Mouse (Mus musculus) CH12.LX (cell line): ENCODE data around the gene Kat14. TPM values are rescaled to one million over a fixed set of nuclear protein-coding genes. Genes with fewer than 3 reads are reported as not detected.

Experiments
- DNase-seq: peaks from one replicate; pipeline ENCODE4 v3.0.0-alpha.2; 2013; ENCODE audit errors: extremely low read depth
- H3K27ac ChIP-seq: 2 replicates; pipeline ENCODE4 v1.5.1; 2012; ENCODE audit warnings: low read depth, mild to moderate bottlenecking, control low read depth, moderate library complexity; ENCODE audit not compliant: insufficient read depth
- H3K27me3 ChIP-seq: replicated peaks from 2 replicates; pipeline ENCODE3; 2012; ENCODE audit warnings: inconsistent platforms
- H3K36me3 ChIP-seq, 2 experiments: replicated peaks in 1 of 2; 2 replicates each; pipeline versions ENCODE3 to v1.6.1; 2012; ENCODE audit warnings: inconsistent platforms in 1 of 2, low read length in 1 of 2, mild to moderate bottlenecking in 1 of 2, mixed read lengths in 1 of 2, moderate library complexity in 1 of 2; ENCODE audit not compliant: control insufficient read depth in 1 of 2, insufficient read depth in 1 of 2
- H3K4me1 ChIP-seq, 2 experiments: 2 replicates each; pipeline ENCODE4 v1.6.1; 2012; ENCODE audit warnings: inconsistent platforms in 1 of 2, moderate library complexity in 1 of 2; ENCODE audit not compliant: insufficient read depth in 2 of 2, control insufficient read depth in 1 of 2
- H3K4me2 ChIP-seq: 2 replicates; pipeline ENCODE4 v1.6.1; 2012; ENCODE audit warnings: low read depth, mild to moderate bottlenecking, control low read depth; ENCODE audit not compliant: poor library complexity, insufficient read depth, severe bottlenecking
- H3K4me3 ChIP-seq, 3 experiments: fragments of 150-350 bp in 1 of 3; sonication (generic) in 1 of 3; replicated peaks in 1 of 3; 2 replicates each; pipeline versions ENCODE3 to v1.5.1; 2011 to 2012; ENCODE audit warnings: low read depth in 2 of 3, low read length in 2 of 3, mild to moderate bottlenecking in 2 of 3, moderate library complexity in 2 of 3, control low read depth in 1 of 3, improper control_type of control experiment in 1 of 3, inconsistent platforms in 1 of 3, mixed read lengths in 1 of 3; ENCODE audit not compliant: poor library complexity in 1 of 3
- H3K79me2 ChIP-seq: replicated peaks from 2 replicates; pipeline ENCODE4 v1.6.1; 2012; ENCODE audit warnings: mild to moderate bottlenecking, moderate library complexity; ENCODE audit not compliant: control insufficient read depth, poor library complexity, insufficient read depth, severe bottlenecking; ENCODE audit errors: extremely low read depth
- H3K9ac ChIP-seq: 2 replicates; pipeline ENCODE4 v1.6.1; 2012; ENCODE audit warnings: low read depth, mild to moderate bottlenecking, control low read depth, moderate library complexity; ENCODE audit not compliant: insufficient read depth
- H3K9me3 ChIP-seq: replicated peaks from 2 replicates; pipeline ENCODE3; 2012; ENCODE audit warnings: low read length, inconsistent platforms, mixed read lengths
- CHD1 ChIP-seq: IDR thresholded peaks from 2 replicates; pipeline ENCODE4 v1.6.1; 2012; ENCODE audit warnings: low read depth, low read length, improper control_type of control experiment, inconsistent platforms
- CHD2 ChIP-seq: IDR thresholded peaks from 2 replicates; pipeline ENCODE4 v1.6.1; 2011; ENCODE audit warnings: low read length, improper control_type of control experiment
- CTCF ChIP-seq, 2 experiments: IDR thresholded peaks in 1 of 2; conservative IDR thresholded peaks in 1 of 2; 2 replicates each; pipeline ENCODE4 v1.5.1; 2011 to 2012; ENCODE audit warnings: low read depth in 2 of 2, low read length in 2 of 2, improper control_type of control experiment in 1 of 2, inconsistent platforms in 1 of 2, mild to moderate bottlenecking in 1 of 2, moderate library complexity in 1 of 2
- E2F4 ChIP-seq: IDR thresholded peaks from 2 replicates; pipeline ENCODE4 v1.6.1; 2011; ENCODE audit warnings: low read depth, low read length, improper control_type of control experiment; ENCODE audit not compliant: insufficient replicate concordance
- ETS1 ChIP-seq: conservative IDR thresholded peaks from 2 replicates; pipeline ENCODE4 v1.6.1; 2012; ENCODE audit warnings: low read depth, mild to moderate bottlenecking, inconsistent platforms, low read length, improper control_type of control experiment, moderate library complexity
- GABPA ChIP-seq: IDR thresholded peaks from 2 replicates; pipeline ENCODE4 v1.6.1; 2012; ENCODE audit warnings: low read depth, low read length, improper control_type of control experiment, inconsistent platforms; ENCODE audit not compliant: insufficient replicate concordance
- HCFC1 ChIP-seq: IDR thresholded peaks from 2 replicates; pipeline ENCODE4 v1.6.1; 2012; ENCODE audit warnings: low read depth, mild to moderate bottlenecking, inconsistent platforms, low read length, improper control_type of control experiment
- IRF4 ChIP-seq: IDR thresholded peaks from 2 replicates; pipeline ENCODE4 v1.6.1; 2014; ENCODE audit warnings: low read depth, mild to moderate bottlenecking, inconsistent platforms, low read length, improper control_type of control experiment
- JUN ChIP-seq: IDR thresholded peaks from 2 replicates; pipeline ENCODE4 v1.6.1; 2011; ENCODE audit warnings: low read depth, mild to moderate bottlenecking, low read length, improper control_type of control experiment, moderate library complexity; ENCODE audit not compliant: insufficient read depth
- MAFK ChIP-seq: IDR thresholded peaks from 2 replicates; pipeline ENCODE4 v1.6.1; 2011; ENCODE audit warnings: low read length, improper control_type of control experiment; ENCODE audit not compliant: insufficient replicate concordance
- PAX5 ChIP-seq: IDR thresholded peaks from 2 replicates; pipeline ENCODE4 v1.6.1; 2012; ENCODE audit warnings: low read length, inconsistent platforms, mixed read lengths
- POLR2A ChIP-seq: IDR thresholded peaks from 2 replicates; pipeline ENCODE4 v1.6.1; 2011; ENCODE audit warnings: low read depth, mild to moderate bottlenecking, improper control_type of control experiment, low read length
- RAD21 ChIP-seq: IDR thresholded peaks from 2 replicates; pipeline ENCODE4 v1.6.1; 2011; ENCODE audit warnings: low read depth, mild to moderate bottlenecking, low read length, improper control_type of control experiment, moderate library complexity
- TBP ChIP-seq: conservative IDR thresholded peaks from 2 replicates; pipeline ENCODE4 v1.6.1; 2011; ENCODE audit warnings: low read depth, low read length, improper control_type of control experiment
- UBTF ChIP-seq: IDR thresholded peaks from 2 replicates; pipeline ENCODE4 v1.6.1; 2012; ENCODE audit warnings: low read depth, mild to moderate bottlenecking, inconsistent platforms, low read length, improper control_type of control experiment, moderate library complexity
- USF2 ChIP-seq: conservative IDR thresholded peaks from 2 replicates; pipeline ENCODE4 v1.6.1; 2011; ENCODE audit warnings: low read depth, low read length, improper control_type of control experiment
- ZMIZ1 ChIP-seq: IDR thresholded peaks from 2 replicates; pipeline ENCODE4 v1.6.1; 2012; ENCODE audit warnings: low read depth, mild to moderate bottlenecking, inconsistent platforms, low read length, improper control_type of control experiment
- dilution Hi-C: fragments of 300-500 bp; cut with MboI; formaldehyde crosslinking; loops from 2 replicates; pipeline ENCODE4 v1.14.3; 2020; ENCODE audit warnings: low sequenced_read_pairs; ENCODE audit not compliant: extremely low pct_unique_long_range_greater_than_20kb, extremely low pct_ligation_motif_present
- in situ Hi-C: fragments of 300-500 bp; cut with MboI; formaldehyde crosslinking; loops from 3 replicates; pipeline ENCODE4 v1.14.3; 2019; ENCODE audit warnings: low sequenced_read_pairs, low pct_ligation_motif_present, low pct_unique_long_range_greater_than_20kb, mixed read lengths
- polyA plus RNA-seq: library from polyadenylated mRNA; unstranded; fragments of >175 nt; gene quantifications from 2 replicates; pipeline ENCODE4 v1.2.1, GENCODE M21; 2012; ENCODE audit warnings: low read depth; ENCODE audit not compliant: insufficient read length
- total RNA-seq, 2 experiments: library from RNA; depleted of rRNA; stranded (reverse); fragments of 300-350 nt in 1 of 2; fragments of >200 nt in 1 of 2; gene quantifications; 2 replicates each; pipeline ENCODE4 v1.2.3; 2012 to 2014

Gene Kat14
- total and polyA plus RNA-seq, 3 experiments: 25.7 to 54.4 (median 25.9) TPM

DNA sequence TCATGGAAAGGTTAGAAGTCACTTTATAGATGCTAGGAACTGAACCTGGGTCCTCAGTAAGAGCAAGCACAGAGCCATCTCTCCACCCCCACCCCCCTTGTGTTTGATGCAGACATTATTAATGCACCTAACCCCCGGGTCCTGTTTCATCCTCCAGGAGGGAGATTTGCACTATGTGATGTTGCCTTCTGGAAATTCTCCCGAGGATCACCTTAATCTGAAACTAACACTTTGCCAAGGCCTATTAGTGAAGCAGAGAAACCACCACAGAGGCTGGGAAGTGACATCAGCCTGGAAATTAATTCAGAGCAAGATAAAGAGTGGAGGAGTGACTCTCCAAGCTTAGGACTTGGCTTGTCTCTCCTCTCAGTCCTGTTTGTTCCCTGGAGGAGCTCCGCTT lies 44.6 kb upstream of the Kat14 start:
- Histone ChIP-seq H3K9me3 (no peaks in the 10 kb centered on the region), H3K9ac (no peak overlapping the region)
- in situ Hi-C loops: no loop called here
- no peak for TF ChIP-seq RAD21
- no peak for TF ChIP-seq ETS1
- TF ChIP-seq ZMIZ1: no peak
- TF ChIP-seq IRF4: no peak
- no peak for TF ChIP-seq CHD1
- TF ChIP-seq MAFK: no peak
- no peak for TF ChIP-seq JUN
- TF ChIP-seq, all 38 proteins: peak for 0
- dilution Hi-C loops: no loop called here
- H3K4me2 ChIP-seq: no peak overlapping the region
- DNase-seq: no peak
- no peak overlapping the region for H3K27ac ChIP-seq
- no peaks in the 10 kb centered on the region for H3K36me3 ChIP-seq
- H3K4me3 ChIP-seq: no peak overlapping the region
- H3K79me2 ChIP-seq: no peaks in the 10 kb centered on the region
- H3K27me3 ChIP-seq: peaks cover 1% of the 10 kb centered on the region
- H3K4me1 ChIP-seq: peaks cover 5 to 11% of the 10 kb centered on the region in 2 experiments

DNA sequence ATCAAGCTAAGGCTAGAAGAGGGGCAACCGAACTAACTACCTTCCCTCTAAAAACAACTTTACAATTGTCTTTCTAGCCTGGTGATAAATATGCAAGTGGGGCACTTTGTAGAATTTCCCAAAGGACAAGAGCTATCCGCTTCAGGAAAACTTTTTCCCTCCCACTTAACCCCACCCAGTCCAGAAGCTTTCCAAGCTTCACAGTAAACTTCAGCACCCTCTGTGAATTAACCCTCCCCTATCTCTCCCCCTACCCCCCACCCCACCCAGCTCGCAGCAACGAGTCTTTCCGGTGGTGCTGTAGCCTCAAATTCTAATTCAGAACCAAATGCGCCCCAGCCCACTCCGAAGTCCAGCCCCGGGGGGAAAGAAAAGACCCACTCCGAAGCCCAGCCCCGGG lies 39.3 kb upstream of the Kat14 start:
- Histone ChIP-seq H3K79me2 (no peaks in the 10 kb centered on the region), H3K4me2 (0 out of 2 replicates have a peak overlapping the region, but pooled peaks have one; percentile 7)
- no peak for TF ChIP-seq USF2
- no peak for TF ChIP-seq PAX5
- no peak for TF ChIP-seq GABPA
- no peak for TF ChIP-seq HCFC1
- TF ChIP-seq CHD1: no peak
- no peak for TF ChIP-seq MAFK
- TF ChIP-seq, all 38 proteins: peak for 0
- H3K9me3 ChIP-seq: peaks cover 17% of the 10 kb centered on the region
- no peak overlapping the region for H3K9ac ChIP-seq
- H3K4me3 ChIP-seq: no peak overlapping the region
- dilution Hi-C loops (no loop called here), in situ Hi-C loops (no loop called here)
- H3K27me3 ChIP-seq: no peaks in the 10 kb centered on the region
- no peak overlapping the region for H3K27ac ChIP-seq
- no peak for DNase-seq
- H3K36me3 ChIP-seq: no peaks in the 10 kb centered on the region
- peaks cover 5 to 11% of the 10 kb centered on the region in 2 experiments for H3K4me1 ChIP-seq

DNA sequence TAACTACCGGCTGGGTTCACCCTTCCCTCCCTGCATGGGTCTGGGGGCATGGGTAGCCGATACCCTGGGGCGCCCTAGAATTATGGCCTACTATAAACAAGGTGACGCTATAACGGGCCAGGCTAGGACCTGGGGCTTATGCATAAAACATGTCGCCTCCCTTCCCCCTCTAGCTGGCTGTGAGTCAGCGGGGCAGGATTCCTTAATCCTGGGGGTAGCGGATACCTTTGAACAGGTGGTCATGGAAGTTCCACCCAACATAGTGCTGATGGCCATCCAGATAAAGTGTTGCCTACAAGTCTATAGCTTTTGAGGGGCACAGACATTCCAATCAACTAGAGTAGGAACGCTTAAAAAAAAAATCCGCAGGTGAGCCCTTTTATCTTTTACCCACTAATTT lies 38.8 kb upstream of the Kat14 start:
- dilution Hi-C loops: no loop called here
- H3K36me3 ChIP-seq: no peaks in the 10 kb centered on the region
- no peaks in the 10 kb centered on the region for H3K27me3 ChIP-seq
- H3K4me1 ChIP-seq: peaks cover 3 to 7% of the 10 kb centered on the region in 2 experiments
- H3K79me2 ChIP-seq: no peaks in the 10 kb centered on the region
- H3K9me3 ChIP-seq: peaks cover 17% of the 10 kb centered on the region
- no peak for DNase-seq
- 0 out of 2 replicates have a peak overlapping the region, but pooled peaks have one; percentile 7 for H3K4me2 ChIP-seq
- H3K9ac ChIP-seq: no peak overlapping the region
- TF ChIP-seq UBTF (no peak), TBP (no peak), CTCF (conservative IDR thresholded peaks at IDR 0.05 in 1 of 2, IDR thresholded peaks at IDR 0.05 in 1 of 2; ENCODE audit: low read depth in 2 of 2, low read length in 2 of 2) (no peak), CHD2 (no peak), PAX5 (no peak), ETS1 (no peak), E2F4 (no peak), USF2 (no peak), POLR2A (no peak)
- no peak overlapping the region for H3K4me3 ChIP-seq
- H3K27ac ChIP-seq: no peak overlapping the region
- in situ Hi-C loops: no loop called here
